Mouse (Mus musculus) left cerebral cortex, postnatal 36 days (tissue): ENCODE measurements at regions not wholly inside any gene's neighbourhood (a gene's known extent, or its start where the extent isn't known, plus 50 kb on each side); places are given as distances from the start of the nearest gene placed in this dataset.

Source experiments
- DNase-seq, 2 experiments: peaks; one replicate each; pipeline ENCODE4 v3.0.0; 2021 to 2022; ENCODE audit warnings: low spot score in 2 of 2, mixed read lengths in 1 of 2
- intact Hi-C: fragments of 180-260 bp; cut with DNase I; formaldehyde crosslinking; loops from one replicate; pipeline ENCODE4 v1.15.1; 2025

DNA sequence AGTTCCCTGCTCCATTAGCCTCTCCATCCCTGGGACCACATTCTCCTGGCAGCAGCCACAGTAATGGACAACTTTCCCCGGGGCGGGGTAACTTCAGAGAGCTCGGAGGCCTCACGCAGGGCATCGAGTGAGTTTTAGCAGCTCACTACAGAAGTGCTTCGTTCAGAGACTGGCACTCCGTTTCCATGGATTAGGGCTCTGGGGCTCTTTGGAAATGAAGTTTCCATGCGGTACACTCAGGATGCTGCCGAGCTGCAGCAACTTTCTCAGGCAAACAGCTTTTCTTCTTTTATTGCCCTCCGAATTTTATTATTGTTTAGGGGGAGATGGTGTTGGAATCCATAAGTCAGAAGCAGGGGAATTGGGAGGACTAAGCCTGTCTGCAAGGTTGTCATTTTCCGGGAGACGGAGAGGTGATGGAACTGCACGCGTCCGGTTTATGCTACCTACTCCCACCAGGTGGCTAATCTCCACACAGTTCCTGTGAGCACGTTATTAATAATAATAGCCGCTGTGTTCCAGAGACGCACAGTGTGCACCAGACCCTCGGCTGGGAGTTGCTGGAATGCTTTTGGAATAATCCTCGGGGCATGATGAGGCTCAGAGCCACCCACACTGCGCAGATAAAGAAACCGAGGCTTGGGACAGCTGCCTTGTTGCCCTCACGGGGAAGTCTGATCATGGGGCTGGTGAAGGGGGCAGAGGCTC is 460.4 kb upstream of the 3110018I06Rik start:
- DNase-seq, result no peak

DNA sequence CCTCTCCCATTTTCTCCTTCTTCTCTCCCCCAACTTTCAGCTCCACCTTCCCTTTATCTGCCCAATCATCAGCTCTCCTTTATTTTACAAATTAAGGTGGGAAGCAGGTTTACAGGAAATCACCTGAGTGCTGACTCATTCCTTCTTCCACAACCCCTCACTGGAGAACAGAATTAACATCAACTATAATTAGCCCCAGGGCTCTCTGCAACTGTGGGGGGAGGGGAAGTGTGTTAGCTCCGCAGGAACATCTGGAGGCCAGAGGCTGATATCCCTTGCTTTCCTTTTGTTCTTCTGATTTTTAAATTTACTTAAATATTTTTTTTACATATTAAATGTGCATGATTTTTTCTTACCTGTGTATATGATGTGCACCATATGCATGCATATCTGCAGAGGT is 459.4 kb upstream of the 3110018I06Rik start:
- intact Hi-C loops, result no loop called here
- no peak for DNase-seq

More for the DNA sequence above, 460.4 kb upstream of the 3110018I06Rik start:
- intact Hi-C loops, result no loop called here

DNA sequence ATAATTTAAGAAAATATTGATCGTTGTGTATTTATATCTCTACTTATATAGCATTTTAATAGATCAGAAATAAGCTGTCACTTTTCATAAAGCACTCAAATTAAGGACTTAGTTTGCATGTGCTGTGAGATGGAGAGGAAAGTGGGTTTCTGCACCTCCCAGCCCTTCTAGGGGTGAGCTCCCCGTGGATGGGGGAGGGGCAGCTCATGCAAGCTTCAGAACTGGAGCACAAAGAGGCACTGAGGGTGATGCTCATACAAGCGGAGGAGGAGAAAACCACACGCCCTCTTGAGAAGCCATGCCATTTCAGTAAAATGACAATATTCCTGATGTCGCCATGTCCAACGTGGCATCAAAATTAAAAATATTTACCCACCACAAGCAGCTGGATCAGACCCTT is 452.1 kb upstream of the 3110018I06Rik start:
- intact Hi-C loops, result no loop called here
- no peak for DNase-seq

DNA sequence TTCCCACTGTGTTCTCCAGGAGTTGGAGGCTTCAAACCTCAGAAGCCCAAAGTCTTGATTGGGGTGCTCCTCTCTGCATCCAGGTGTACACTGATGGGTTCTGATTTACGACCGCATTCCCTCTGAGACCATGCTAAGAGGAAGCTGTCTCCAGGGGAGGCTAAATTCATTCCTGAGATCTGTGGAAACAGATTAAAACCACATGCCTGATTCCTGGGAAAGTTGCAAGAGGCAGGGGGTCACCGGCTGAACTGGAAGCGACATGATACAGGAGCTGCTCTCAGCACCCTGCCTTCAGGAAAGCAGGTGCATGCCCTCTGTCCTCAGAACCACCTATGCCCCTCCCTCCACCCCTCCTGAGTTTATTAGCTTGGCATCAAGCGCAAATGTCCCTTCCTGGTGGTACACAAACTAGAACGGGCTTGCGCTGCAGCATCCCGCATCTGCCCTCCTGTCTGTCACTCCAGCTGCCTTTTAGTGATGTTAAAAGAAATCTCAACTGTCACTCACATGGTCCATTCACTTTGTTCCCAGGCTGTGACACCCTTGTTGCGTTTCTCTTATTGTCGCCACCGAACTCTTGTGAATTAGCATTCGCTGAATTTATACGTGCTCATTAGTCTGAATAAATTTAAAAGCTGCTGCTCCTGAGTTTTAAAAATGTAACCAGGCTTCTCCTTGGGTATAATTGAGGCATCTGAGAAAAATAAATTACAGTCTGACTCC is 446.3 kb upstream of the 3110018I06Rik start:
- intact Hi-C loops, result no loop called here
- DNase-seq, result no peak

DNA sequence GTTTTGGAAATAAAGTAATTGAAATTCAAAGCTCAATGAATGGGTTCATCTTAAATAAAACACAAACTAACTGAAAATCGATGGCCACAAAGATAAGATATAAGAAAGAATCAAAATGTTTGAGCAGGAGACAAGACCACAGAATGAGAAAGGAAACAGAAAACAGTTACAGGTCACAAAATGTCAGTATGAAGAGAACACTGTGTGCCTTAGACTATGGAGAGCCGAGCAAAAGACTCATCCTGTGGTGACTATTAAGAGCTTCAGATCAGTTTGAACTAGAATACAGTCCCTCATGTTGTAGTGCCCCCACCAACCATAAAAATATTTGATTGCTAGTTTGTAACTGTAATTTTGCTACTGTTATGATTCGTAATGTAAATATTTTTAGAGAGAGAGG is 441.9 kb upstream of the 3110018I06Rik start:
- DNase-seq, result no peak
- intact Hi-C loops, result no loop called here

DNA sequence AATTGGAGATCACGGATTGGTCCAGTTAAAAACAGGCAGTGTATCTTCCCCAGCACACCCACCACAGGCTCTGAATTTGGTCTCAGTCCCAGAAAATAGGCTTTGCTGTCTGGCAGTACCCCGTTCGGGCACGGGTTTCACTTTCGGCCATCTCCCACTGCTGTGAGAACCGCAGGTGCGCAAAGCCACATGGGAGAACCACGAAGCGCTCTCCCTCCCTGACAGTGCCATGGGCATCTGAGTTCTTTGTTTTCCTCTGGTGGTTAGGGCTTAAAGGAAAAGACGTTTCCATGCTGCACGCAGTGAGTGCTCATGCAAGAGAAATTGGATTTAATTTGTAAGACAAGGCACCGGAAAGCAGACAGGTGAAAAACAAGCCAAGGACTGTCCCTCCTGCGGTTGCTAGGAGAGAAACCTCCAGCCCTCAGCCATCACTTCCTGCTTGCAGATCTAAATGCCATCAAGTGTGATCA is 441.3 kb upstream of the 3110018I06Rik start:
- intact Hi-C loops, result no loop called here
- peak; percentile 35 to 40 for DNase-seq

DNA sequence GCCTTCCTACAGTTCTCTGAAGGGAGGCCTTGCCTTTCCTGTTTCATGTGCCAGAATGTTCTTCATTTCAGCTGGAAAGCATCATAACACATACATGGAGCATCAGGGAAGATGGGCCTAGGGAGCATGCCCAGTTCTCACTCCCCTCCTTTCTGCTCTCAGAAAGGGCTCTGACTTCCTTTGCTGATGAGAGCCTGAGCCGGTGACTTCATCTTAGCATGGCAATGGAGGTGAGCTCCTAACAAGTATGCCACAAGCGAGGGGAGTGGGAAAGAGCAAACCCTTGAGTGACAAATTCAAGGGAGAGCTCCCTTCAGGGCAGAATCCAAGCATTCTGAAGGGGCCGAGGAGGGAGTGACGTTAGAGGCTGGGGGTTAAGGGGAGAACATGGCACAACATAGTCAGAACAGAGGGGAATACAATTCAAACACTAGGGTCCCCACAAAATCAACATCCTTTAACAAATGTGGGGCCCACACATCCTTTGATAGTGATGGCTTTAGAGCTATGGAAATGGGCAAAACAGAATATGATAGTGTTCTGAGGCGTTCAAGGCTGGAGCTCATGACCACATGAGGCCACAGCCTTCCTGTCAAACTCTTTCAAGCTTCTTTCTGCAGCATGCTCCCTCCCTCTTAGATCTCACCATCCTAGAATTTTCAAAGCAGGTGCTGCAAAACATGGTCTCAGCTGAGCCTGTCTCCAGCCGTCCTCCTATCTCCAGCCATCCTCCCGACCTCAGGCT is 437.4 kb upstream of the 3110018I06Rik start:
- no peak for DNase-seq
- intact Hi-C loops, result no loop called here

DNA sequence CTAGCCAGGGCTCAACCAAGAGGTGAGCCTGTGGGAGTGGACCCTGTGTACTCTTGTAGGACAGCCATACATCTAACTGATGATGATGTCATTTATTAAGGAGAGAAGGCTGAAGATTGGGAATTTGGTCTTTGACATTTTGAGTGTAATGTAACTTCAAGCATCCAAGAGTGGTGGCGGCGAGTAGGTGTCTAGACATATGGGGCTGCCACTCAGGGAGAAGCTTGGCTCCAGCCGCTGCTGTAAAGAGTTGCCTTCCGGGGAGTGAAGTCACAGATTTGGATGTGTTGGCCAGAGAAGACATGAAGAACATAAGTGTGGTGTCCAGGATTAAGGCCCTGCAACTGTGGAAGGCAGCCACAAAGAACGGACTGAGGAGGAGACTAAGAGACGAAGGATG is 436.3 kb upstream of the 3110018I06Rik start:
- intact Hi-C loops, result no loop called here
- peak; percentile 26 to 27 for DNase-seq

DNA sequence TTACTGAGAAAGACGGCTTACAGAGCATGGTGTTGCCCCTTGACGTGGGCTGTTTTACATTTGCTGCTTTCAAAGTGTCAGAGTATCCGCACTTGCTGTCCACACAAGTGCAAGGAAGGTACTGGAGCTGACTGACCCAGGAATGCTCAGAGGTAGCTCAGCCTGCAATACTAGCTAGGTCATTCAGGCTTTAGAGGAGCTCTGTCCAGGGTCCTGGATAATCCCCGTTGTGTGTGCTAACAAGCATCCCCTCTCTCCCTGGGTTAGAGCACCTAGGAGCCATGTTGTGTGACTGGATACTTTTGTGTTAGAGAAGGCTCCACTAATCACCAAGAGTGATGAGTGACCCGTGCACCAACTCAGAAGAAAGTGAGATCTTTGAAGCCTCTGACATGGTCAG is 431.9 kb upstream of the 3110018I06Rik start:
- intact Hi-C loops, result no loop called here
- no peak for DNase-seq

DNA sequence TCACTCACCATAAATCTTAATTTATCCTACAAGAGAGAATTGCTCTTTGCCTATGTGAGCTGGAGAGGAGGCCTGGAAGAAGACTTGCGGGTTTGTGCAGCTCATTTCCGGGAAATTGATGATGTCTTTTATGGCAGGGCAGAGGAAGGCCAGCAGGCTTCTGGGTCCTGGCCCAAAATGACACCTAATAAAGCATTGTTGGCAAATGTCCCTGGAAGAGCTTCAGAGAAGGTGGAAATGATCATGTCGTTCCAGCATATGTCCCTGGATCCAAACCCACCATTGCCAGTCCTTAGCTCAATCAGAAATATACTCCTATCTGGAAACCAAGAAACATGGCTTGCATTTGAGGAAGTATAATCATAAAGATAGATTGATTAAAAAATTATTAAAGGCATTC is 427.9 kb upstream of the 3110018I06Rik start:
- no peak for DNase-seq
- intact Hi-C loops, result no loop called here

DNA sequence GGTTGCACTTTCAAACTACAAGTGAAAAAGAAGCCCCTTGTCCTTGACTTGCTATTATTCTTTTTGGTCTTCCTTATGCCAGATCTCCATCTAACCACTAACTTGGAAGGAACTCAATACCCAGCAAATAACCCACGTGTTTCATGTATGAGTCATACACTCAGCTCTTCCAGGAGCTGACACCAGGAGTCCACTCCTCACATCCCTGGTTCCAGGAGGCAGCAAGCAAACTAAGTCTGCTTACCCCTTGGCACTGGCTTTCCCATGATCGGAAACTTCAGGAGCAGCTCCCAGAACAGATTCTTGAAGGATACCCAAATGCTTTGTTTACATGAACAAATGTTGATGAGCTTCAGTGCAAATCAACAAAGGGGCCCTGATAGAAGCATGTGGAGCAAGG is 421.1 kb upstream of the 3110018I06Rik start:
- DNase-seq, result no peak
- intact Hi-C loops, result no loop called here

DNA sequence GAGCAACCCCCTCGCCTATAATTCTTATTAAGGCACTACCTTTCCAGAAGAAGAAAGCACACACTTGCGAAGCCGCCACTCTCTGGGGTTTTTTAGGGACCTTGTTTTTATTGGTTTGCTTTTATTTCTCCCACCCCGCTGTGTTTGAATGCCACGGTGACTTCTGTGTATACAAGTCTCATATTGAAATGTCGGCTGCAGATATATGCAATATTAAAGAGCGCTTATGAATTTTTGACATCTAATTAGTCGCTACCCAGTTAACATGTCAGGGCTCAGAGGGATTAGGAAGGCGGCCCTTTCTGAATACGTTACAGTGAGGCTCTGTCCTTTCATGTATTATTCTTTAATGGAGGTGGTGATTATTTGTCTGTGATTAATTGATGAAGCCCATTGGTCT is 405.9 kb upstream of the 3110018I06Rik start:
- intact Hi-C loops, result no loop called here
- no peak for DNase-seq

DNA sequence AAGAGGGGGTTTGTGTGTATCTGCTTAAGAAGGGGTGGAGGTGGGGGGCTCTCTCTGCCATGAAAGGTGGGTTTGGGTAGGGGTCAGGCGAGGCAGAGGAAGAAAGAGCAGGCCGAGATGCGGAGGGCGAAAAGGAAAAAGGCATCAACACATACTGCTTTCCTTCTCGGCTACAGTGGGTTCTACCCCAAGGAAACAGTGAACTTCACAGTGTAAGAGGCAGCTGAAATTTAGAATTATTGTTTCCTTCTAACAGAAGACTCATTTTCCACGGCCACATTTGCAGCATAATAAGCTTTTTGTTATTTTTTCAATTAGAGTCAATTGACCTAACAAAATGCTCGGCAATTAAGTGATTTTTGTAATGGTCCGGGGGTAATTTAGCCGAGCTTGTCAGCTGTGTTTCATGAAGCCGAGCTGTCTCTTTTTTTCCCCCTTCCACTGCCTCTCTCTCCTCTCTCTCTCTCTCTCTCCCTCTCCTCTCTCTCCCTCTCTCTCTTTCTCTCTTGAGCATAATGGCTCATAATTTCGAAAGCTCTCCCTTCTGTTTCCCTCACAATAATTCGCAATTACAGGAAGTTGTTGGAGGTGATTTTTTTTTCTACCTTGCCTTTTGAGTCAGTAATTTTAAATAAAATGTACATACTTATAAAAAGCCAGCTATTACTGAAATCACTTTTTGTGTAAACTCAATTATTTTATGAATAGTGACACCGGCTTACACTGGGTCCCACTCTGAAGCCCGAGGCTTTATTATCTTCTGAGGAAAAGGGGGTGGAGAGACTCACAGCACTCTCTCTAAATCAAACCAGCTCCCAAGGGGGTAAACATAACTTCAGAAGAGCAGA is 403.1 kb upstream of the 3110018I06Rik start:
- intact Hi-C loops, result loop anchor here (5.0 kb wide), 1 partner anchor 912 kb away; no protein-coding TSS in a partner anchor
- no peak for DNase-seq

DNA sequence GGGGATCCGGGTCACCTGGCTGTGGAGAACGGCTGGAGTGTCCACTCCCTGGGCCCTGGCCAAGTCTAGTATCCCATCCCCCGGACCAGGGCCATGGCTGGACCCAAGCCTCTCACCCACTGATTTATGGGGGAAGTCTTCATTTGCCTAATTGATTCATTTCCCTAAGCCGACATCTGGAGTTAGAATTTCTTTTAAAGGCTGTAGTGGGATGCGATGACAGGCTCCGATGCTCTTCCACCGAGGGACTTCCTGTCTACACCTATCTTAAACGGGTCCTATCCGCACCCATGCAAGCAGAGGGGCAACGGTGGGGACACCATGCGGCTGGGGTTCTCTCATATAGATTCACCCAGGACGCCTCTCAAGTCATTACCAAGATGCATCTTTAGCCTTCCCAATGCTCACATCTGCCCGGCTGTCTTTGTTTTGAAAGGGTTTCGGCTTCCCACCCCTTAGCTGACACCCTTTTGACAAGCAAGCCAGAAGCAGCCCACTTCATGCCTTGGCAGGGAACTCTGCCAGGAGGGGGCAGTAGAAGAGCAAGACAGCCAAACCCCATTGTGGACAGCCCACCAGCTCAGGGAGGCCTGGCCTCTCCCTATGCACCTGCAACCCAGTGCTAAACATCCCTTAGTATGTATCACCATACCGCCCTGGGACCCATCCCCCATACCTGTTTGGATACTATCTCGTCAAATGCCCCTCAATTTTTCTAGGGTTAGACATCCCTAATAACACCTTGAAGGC is 402.4 kb upstream of the 3110018I06Rik start:
- peak in 1 of 2 experiments; percentile 17 for DNase-seq
- intact Hi-C loops, result loop anchor here (5.0 kb wide), 1 partner anchor 911 kb away; no protein-coding TSS in a partner anchor

DNA sequence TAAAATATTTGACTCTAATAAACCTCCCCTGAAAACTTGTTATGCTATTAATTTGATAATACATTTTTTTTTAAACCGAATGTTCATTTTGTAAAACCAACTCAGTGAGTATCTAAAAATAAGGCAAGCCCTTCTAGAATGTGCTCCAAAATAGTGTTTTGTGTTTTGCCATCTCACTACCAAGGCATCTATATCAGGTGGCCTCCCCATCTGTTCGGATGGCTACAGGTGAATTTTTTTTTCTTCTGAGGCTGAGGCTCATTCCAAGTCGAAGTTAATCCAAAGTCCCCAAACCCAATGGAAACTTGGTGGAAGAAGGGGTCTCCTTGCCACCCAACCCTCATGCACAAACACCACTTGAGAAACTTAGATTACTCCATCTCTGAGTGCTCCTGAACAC is 396.3 kb upstream of the 3110018I06Rik start:
- no peak for DNase-seq
- intact Hi-C loops, result no loop called here

DNA sequence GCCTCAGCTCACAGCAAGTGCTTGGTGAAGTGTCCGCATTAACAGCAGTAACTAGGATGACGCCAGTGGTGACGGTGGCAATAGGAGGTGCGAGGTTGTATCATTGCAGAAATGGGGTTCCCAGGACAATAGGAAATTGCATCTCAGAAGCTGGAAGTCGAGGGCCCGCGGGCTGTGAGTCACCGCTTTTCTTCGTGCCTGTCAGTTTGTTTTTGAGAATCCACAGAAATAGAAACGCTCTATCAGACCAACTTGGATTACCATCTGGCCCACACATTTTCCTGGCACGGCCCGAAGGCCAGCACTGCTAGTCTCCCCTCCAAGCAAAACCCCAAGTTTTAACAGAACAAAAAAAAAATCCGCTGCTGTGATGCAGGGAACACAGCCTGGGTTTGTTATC is 395.1 kb upstream of the 3110018I06Rik start:
- intact Hi-C loops, result no loop called here
- DNase-seq, result peak; percentile 42 to 49

DNA sequence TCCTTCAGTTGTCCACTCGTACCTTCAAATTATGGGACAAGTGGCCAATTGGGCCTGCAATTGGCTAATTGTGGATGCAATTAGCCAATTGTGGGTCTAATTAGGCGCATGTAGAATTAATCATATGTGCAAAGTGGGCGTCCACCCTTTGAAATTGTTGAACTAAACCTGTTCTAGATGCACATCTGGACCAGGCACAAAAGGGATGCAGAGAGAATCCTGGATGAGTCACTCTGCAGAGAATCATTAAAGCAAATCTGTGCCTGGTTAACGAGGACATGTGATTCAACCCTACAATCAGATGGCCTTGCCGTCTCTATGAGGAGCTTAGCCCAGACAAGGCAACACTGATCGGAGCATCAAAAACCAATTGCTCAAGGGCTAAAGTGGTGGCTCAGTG is 393.0 kb upstream of the 3110018I06Rik start:
- intact Hi-C loops, result no loop called here
- DNase-seq, result no peak

DNA sequence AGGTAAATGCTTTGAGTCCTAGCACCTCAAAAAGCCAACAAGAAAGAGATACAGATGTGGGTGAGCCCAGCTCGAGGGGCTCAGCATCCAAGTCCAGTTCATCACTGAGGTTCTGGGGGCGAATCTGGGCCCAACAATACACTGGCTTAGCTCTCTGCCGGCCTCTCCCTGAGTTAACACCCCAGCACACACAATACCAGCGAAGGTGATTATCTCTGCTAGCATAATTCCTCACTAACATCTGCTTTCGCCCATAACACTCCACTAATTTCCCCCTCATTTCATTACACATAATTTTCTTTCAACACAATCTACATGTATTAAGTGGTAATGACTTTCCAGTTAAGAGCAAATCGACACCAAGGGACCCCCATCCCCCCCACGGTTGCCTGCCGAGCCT is 383.9 kb upstream of the 3110018I06Rik start:
- DNase-seq, result no peak
- intact Hi-C loops, result no loop called here

DNA sequence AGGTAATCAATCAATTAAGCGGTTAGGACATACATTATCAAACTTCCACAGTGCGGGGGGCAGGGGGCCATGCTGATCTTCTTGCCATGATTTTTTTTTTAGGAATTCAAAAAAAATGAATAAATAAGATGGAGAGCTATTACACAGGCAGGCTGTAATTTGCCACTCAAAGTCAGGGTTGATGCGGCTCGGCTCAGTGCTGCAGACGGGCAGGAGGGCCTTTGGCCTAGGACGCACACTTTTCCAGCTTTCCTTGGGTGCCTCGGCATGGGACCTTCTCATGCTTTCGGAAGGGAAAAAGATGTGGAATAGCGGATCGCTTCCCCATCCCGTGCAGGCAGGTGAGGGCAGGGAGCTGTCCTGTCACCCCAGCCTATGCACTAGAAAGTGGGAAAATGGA is 383.4 kb upstream of the 3110018I06Rik start:
- intact Hi-C loops, result no loop called here

More for the DNA sequence above, 383.4 kb upstream of the 3110018I06Rik start:
- no peak for DNase-seq
